Mouse (Mus musculus) megakaryocyte, embryonic 14.5 days (primary cell): Measurements from ENCODE around the gene Ak4. TPM values are rescaled to one million over a fixed set of nuclear protein-coding genes. Genes with fewer than 3 reads are reported as not detected.
"Not testable (repeated sequence)": the region's sequence is repeated elsewhere in the genome, so short reads cannot be mapped to it uniquely, and the experiment has no call there.

Experiments
- H3K27me3 ChIP-seq: replicated peaks from 2 replicates; pipeline ENCODE3; 2012; ENCODE audit warnings: inconsistent platforms
- H3K36me3 ChIP-seq: replicated peaks from 2 replicates; pipeline ENCODE3; 2012; ENCODE audit warnings: low read length, inconsistent platforms, mixed read lengths
- H3K4me1 ChIP-seq: 2 replicates; pipeline ENCODE4 v1.6.1; 2012; ENCODE audit warnings: inconsistent platforms
- H3K4me3 ChIP-seq: replicated peaks from 2 replicates; pipeline ENCODE3; 2012; ENCODE audit warnings: moderate library complexity, mild to moderate bottlenecking, inconsistent platforms
- H3K9me3 ChIP-seq: 2 replicates; pipeline ENCODE4 v1.6.1; 2012; ENCODE audit warnings: inconsistent platforms
- FLI1 ChIP-seq: IDR thresholded peaks from 2 replicates; pipeline ENCODE4 v1.6.1; 2012; ENCODE audit warnings: low read length, inconsistent platforms, mixed read lengths
- GATA1 ChIP-seq: IDR thresholded peaks from 3 replicates; pipeline ENCODE4 v1.6.1; 2012; ENCODE audit warnings: mixed read lengths, low read length, inconsistent platforms, borderline replicate concordance
- polyA plus RNA-seq: library from polyadenylated mRNA; stranded (reverse); fragments of >175 nt; gene quantifications from 2 replicates; pipeline ENCODE4 v1.2.3, GENCODE M21; 2012; ENCODE audit warnings: low replicate concordance; ENCODE audit not compliant: insufficient read depth

Gene Ak4
- polyA plus RNA-seq, 1 experiment, result 14.3 TPM

GRCm38 (mm10) chr4:101438271-101438670 lies 19.2 kb downstream of the Ak4 start:
- Histone ChIP-seq H3K27me3 (peaks cover 4% of the 10 kb centered on the region), H3K4me1 (peaks cover 37% of the 10 kb centered on the region), H3K4me3 (no peak overlapping the region), H3K36me3 (peaks cover 34% of the 10 kb centered on the region), H3K9me3 (no peaks in the 10 kb centered on the region)
- TF ChIP-seq GATA1, result no peak
- TF ChIP-seq FLI1, result no peak

- TF ChIP-seq GATA1 (no peak), FLI1 (no peak)
- H3K4me1 ChIP-seq, result peaks cover 45% of the 10 kb centered on the region
- peaks cover 23% of the 10 kb centered on the region for H3K36me3 ChIP-seq
- peaks cover 4% of the 10 kb centered on the region for H3K27me3 ChIP-seq
- H3K4me3 ChIP-seq, result peak overlapping the region; percentile 64
- no peaks in the 10 kb centered on the region for H3K9me3 ChIP-seq
Observed at GRCm38 (mm10) chr4:101439738-101440389, 20.8 kb downstream of the Ak4 start.

- Histone ChIP-seq H3K27me3 (peaks cover 4% of the 10 kb centered on the region), H3K9me3 (no peaks in the 10 kb centered on the region), H3K4me1 (peaks cover 39% of the 10 kb centered on the region), H3K36me3 (peaks cover 37% of the 10 kb centered on the region), H3K4me3 (no peak overlapping the region)
- TF ChIP-seq GATA1, result no peak
- no peak for TF ChIP-seq FLI1
Observed at GRCm38 (mm10) chr4:101442791-101443190, 23.7 kb downstream of the Ak4 start.

- H3K27me3 ChIP-seq, result peaks cover 4% of the 10 kb centered on the region
- H3K4me1 ChIP-seq, result peaks cover 39% of the 10 kb centered on the region
- TF ChIP-seq FLI1 (no peak), GATA1 (no peak)
- no peak overlapping the region for H3K4me3 ChIP-seq
- no peaks in the 10 kb centered on the region for H3K9me3 ChIP-seq
- H3K36me3 ChIP-seq, result peaks cover 43% of the 10 kb centered on the region
Observed at GRCm38 (mm10) chr4:101443419-101443991, 24.4 kb downstream of the Ak4 start.

- H3K9me3 ChIP-seq, result no peaks in the 10 kb centered on the region
- peaks cover 64% of the 10 kb centered on the region for H3K36me3 ChIP-seq
- H3K27me3 ChIP-seq, result peaks cover 1% of the 10 kb centered on the region
- peaks cover 24% of the 10 kb centered on the region for H3K4me1 ChIP-seq
- H3K4me3 ChIP-seq, result no peak overlapping the region
- TF ChIP-seq GATA1, result no peak
- TF ChIP-seq FLI1, result no peak
Observed at GRCm38 (mm10) chr4:101445660-101446059, 26.6 kb downstream of the Ak4 start.

GRCm38 (mm10) chr4:101446606-101447005 lies 27.5 kb downstream of the Ak4 start:
- H3K27me3 ChIP-seq, H3K9me3 ChIP-seq, H3K4me3 ChIP-seq: not testable (repeated sequence)
- peaks cover 68% of the 10 kb centered on the region for H3K36me3 ChIP-seq
- peaks cover 25% of the 10 kb centered on the region; the same call in 1 of the 2 replicates for H3K4me1 ChIP-seq

GRCm38 (mm10) chr4:101448701-101449100 lies 29.6 kb downstream of the Ak4 start:
- no peaks in the 10 kb centered on the region for H3K27me3 ChIP-seq
- no peaks in the 10 kb centered on the region for H3K9me3 ChIP-seq
- peaks cover 76% of the 10 kb centered on the region for H3K36me3 ChIP-seq
- TF ChIP-seq FLI1 (no peak), GATA1 (no peak)
- peaks cover 22% of the 10 kb centered on the region; the same call in 1 of the 2 replicates for H3K4me1 ChIP-seq
- no peak overlapping the region for H3K4me3 ChIP-seq

- Histone ChIP-seq H3K9me3 (no peaks in the 10 kb centered on the region), H3K27me3 (no peaks in the 10 kb centered on the region), H3K4me3 (no peak overlapping the region), H3K36me3 (peaks cover 79% of the 10 kb centered on the region), H3K4me1 (peaks cover 18% of the 10 kb centered on the region; the same call in 1 of the 2 replicates)
- TF ChIP-seq GATA1, result no peak
- TF ChIP-seq FLI1, result no peak
Observed at GRCm38 (mm10) chr4:101449344-101449743, 30.3 kb downstream of the Ak4 start.

- Histone ChIP-seq H3K4me3 (peak overlapping the region; percentile 14), H3K36me3 (peaks cover 82% of the 10 kb centered on the region), H3K9me3 (no peaks in the 10 kb centered on the region), H3K27me3 (no peaks in the 10 kb centered on the region), H3K4me1 (peaks cover 16% of the 10 kb centered on the region)
- no peak for TF ChIP-seq GATA1
- no peak for TF ChIP-seq FLI1
Observed at GRCm38 (mm10) chr4:101450150-101450780, 31.2 kb downstream of the Ak4 start.

- TF ChIP-seq FLI1 (no peak), GATA1 (no peak)
- peaks cover 84% of the 10 kb centered on the region for H3K36me3 ChIP-seq
Observed at GRCm38 (mm10) chr4:101451089-101451488, 32.0 kb downstream of the Ak4 start.

More at GRCm38 (mm10) chr4:101451089-101451488, 32.0 kb downstream of the Ak4 start:
- Histone ChIP-seq H3K4me3 (no peak overlapping the region), H3K4me1 (peaks cover 16% of the 10 kb centered on the region), H3K27me3 (no peaks in the 10 kb centered on the region), H3K9me3 (no peaks in the 10 kb centered on the region)
